Mouse (Mus musculus) cerebellum, adult 2 months (tissue): ENCODE measurements around the gene Msh6. TPM values are rescaled to one million over a fixed set of nuclear protein-coding genes. Genes with fewer than 3 reads are reported as not detected.
"Not testable (repeated sequence)": the region's sequence is repeated elsewhere in the genome, so short reads cannot be mapped to it uniquely, and the experiment has no call there.

ENCODE experiments used
- DNase-seq, 2 experiments: peaks; one replicate each; pipeline ENCODE4 v3.0.0; 2021
- H3K27ac ChIP-seq: fragments of 200-500 bp; 2 replicates; pipeline ENCODE4 v1.5.1; 2012; ENCODE audit warnings: low read length, control low read depth, inconsistent platforms; ENCODE audit not compliant: insufficient read depth
- H3K27me3 ChIP-seq: fragments of 200-500 bp; 2 replicates; pipeline ENCODE4 v1.6.1; 2012; ENCODE audit warnings: inconsistent platforms, mild to moderate bottlenecking, low read length, moderate library complexity; ENCODE audit not compliant: control insufficient read depth, insufficient read depth
- H3K4me1 ChIP-seq: fragments of 200-500 bp; 2 replicates; pipeline ENCODE4 v1.6.1; 2011; ENCODE audit warnings: low read length; ENCODE audit not compliant: control insufficient read depth, insufficient read depth
- H3K4me3 ChIP-seq: fragments of 200-500 bp; replicated peaks from 2 replicates; pipeline ENCODE3; 2011; ENCODE audit warnings: mild to moderate bottlenecking, low read depth, low read length, control low read depth; ENCODE audit not compliant: insufficient read depth
- CTCF ChIP-seq: fragments of 200-500 bp; IDR thresholded peaks from 2 replicates; pipeline ENCODE4 v1.5.1; 2011; ENCODE audit warnings: low read depth, mild to moderate bottlenecking, control low read depth, low read length, moderate library complexity, borderline replicate concordance; ENCODE audit not compliant: insufficient read depth
- POLR2A ChIP-seq: fragments of 200-500 bp; IDR thresholded peaks from 2 replicates; pipeline ENCODE4 v1.6.1; 2011; ENCODE audit warnings: low read length, control low read depth, borderline replicate concordance; ENCODE audit not compliant: insufficient read depth
- WGBS: fragments of 180-500 bp; shearing (Covaris S2); methylation state at CpG from one replicate; pipeline ENCODE4 v1.1.7; 2018; 5-methylcytosine and 5-hydroxymethylcytosine counted together
- polyA plus RNA-seq: library from polyadenylated mRNA; depleted of rRNA; stranded (reverse); fragments of >200 nt; gene quantifications from 2 replicates; pipeline ENCODE4 v1.2.3, GENCODE M21; 2012

Msh6 gene
- polyA plus RNA-seq, 1 experiment = 11.5 TPM

- Histone ChIP-seq H3K4me1 (no peaks in the 10 kb centered on the region; the same call in 1 of the 2 replicates), H3K4me3 (no peak overlapping the region), H3K27me3 (no peaks in the 10 kb centered on the region), H3K27ac (no peak overlapping the region)
- DNase-seq = no peak
- TF ChIP-seq CTCF (no peak), POLR2A (no peak)
- 87% methylated on average over 3 of the region's 3 CpGs for WGBS
Measured at GRCm38 (mm10) chr17:87992154-87992553, 17.3 kb downstream of the Msh6 start.

- 90% methylated on average over 1 of the region's 1 CpGs for WGBS
- H3K4me1 ChIP-seq = no peaks in the 10 kb centered on the region
- H3K27me3 ChIP-seq = no peaks in the 10 kb centered on the region
- no peak overlapping the region for H3K4me3 ChIP-seq
- H3K27ac ChIP-seq = no peak overlapping the region
- TF ChIP-seq POLR2A = no peak
- TF ChIP-seq CTCF = no peak
- no peak for DNase-seq
Measured at GRCm38 (mm10) chr17:87993338-87993737, 18.5 kb downstream of the Msh6 start.

- Histone ChIP-seq H3K4me1 (no peaks in the 10 kb centered on the region), H3K27me3 (no peaks in the 10 kb centered on the region), H3K27ac (no peak overlapping the region), H3K4me3 (no peak overlapping the region)
- WGBS = 90% methylated on average over 4 of the region's 4 CpGs
- DNase-seq = no peak
- TF ChIP-seq POLR2A = no peak
- no peak for TF ChIP-seq CTCF
Measured at GRCm38 (mm10) chr17:87997808-87998207, 22.9 kb downstream of the Msh6 start.

- Histone ChIP-seq H3K27me3 (no peaks in the 10 kb centered on the region), H3K4me3 (no peak overlapping the region), H3K4me1 (no peaks in the 10 kb centered on the region), H3K27ac (no peak overlapping the region)
- WGBS = 100% methylated on average over 1 of the region's 1 CpGs
- no peak for DNase-seq
- TF ChIP-seq POLR2A = no peak
- TF ChIP-seq CTCF = no peak
Measured at GRCm38 (mm10) chr17:88004892-88005291, 30.0 kb downstream of the Msh6 start.

- no peak for DNase-seq
- TF ChIP-seq CTCF (no peak), POLR2A (no peak)
- no peaks in the 10 kb centered on the region for H3K4me1 ChIP-seq
- H3K27me3 ChIP-seq = no peaks in the 10 kb centered on the region
- H3K27ac ChIP-seq = no peak overlapping the region
- no peak overlapping the region for H3K4me3 ChIP-seq
- WGBS = 82% methylated on average over 8 of the region's 8 CpGs
Measured at GRCm38 (mm10) chr17:88006956-88007355, 32.1 kb downstream of the Msh6 start.

GRCm38 (mm10) chr17:88014456-88014855 is 39.6 kb downstream of the Msh6 start:
- WGBS = 91% methylated on average over 1 of the region's 1 CpGs
- Histone ChIP-seq H3K27ac (no peak overlapping the region), H3K4me3 (no peak overlapping the region), H3K27me3 (no peaks in the 10 kb centered on the region), H3K4me1 (0 out of 2 replicates have a peak, but pooled peaks cover 2% of the 10 kb centered on the region)
- DNase-seq = no peak
- no peak for TF ChIP-seq CTCF
- no peak for TF ChIP-seq POLR2A

- not testable (repeated sequence) for H3K4me1 ChIP-seq, H3K27me3 ChIP-seq, DNase-seq, H3K4me3 ChIP-seq
- H3K27ac ChIP-seq = 0 out of 2 replicates have a peak overlapping the region, but pooled peaks have one; percentile 39
- WGBS = 83% methylated on average over 8 of the region's 8 CpGs
Measured at GRCm38 (mm10) chr17:88016027-88016426, 41.2 kb downstream of the Msh6 start.

DNA sequence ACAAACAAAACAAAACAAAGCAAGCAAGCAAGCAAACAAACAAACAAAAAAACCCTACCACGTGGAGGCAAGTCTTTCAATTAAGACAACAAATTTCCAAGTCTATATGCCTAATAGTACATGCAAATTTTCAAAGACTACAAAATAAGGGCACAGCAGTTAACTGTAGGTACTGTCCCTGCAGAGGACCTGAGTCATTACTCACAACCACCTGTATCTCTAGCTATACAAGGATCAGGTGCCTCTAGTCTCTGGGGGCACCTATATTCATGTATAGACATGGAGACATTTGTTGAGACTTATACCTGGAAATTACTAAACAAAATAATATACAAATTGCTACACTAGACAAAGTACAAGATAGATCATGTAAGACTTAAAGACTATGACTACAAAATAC is 49.1 kb downstream of the Msh6 start:
- WGBS = 78% methylated on average over 1 of the region's 1 CpGs
- TF ChIP-seq CTCF (no peak), POLR2A (no peak)

More for the DNA sequence above, 49.1 kb downstream of the Msh6 start:
- peaks cover 10% of the 10 kb centered on the region; the same call in 1 of the 2 replicates for H3K4me1 ChIP-seq
- DNase-seq = no peak
- H3K27me3 ChIP-seq = no peaks in the 10 kb centered on the region
- H3K27ac ChIP-seq = no peak overlapping the region
- no peak overlapping the region for H3K4me3 ChIP-seq
